Mouse (Mus musculus) spleen, postnatal 36 days (tissue): ENCODE results near the gene Slc9a7.

ENCODE experiments used
- DNase-seq, 2 experiments: peaks; one replicate each; pipeline ENCODE4 v3.0.0; 2022; ENCODE audit warnings: low spot score in 2 of 2, mixed read lengths in 1 of 2

The Slc9a7 gene

DNA sequence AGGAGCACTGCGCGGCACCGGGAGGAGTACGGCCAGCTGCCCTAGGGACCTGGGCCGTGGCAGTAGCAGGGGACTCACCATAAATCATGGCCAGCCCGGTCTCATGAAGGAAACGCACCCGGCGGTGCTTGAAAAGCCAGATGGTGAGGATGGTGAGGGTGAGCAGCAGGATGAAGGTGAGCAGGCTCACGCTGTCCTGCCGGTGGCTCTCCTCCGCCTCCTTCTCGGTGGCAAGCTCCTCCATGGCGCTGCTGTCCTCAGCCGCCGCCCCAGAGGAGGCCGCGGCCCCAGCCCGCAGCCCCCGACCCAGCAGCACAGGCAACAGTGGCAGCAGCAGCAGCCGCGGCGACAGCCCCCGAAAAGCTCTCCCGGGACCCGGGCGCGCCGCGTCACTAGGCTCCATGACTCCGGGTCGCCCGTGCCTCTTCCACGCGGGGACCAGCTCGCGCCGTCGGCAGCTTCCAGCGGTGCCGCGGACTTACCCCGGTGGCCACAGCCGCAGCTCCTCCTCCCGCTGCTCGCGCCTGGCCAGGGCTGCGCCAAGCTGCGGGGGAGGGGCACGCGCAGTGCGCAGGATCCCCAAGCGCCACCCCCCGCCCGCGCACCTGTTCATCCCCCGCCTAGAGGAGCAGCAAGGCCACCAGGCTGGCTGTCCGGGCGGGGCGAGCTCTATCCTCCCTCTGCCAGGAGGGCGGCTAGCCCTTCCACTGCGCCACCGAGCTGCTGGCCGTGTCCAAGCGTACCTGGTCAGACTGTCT lies at the start of gene Slc9a7:
Gene Slc9a7, minus strand, starts transcription at position 526 of the 758 bp plus-strand sequence.
- DNase-seq = peak; percentile 81 to 83

- peak; percentile 34 to 49 for DNase-seq
Measured at GRCm38 (mm10) chrX:20335722-20336121, 44.1 kb upstream of the Slc9a7 start.

DNA sequence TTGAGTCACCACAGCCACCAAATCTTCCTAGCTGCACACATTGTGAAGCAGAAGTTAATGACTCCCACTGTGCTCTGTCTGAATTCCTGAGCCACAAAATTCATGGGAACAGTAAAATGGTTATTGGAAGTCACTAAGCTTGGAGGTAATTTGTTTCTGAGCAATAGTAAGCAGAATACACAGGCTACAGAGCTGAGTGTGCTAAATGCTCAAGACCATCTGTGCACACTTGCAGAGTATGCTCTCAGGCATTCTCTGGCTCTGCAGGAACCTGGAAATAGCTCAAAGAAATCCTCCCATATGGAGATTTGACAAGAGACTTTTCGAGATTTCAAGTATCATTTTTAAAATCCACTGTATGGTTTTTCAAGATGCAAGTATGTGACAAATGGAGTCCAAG lies 41.1 kb upstream of the Slc9a7 start:
- no peak for DNase-seq

- no peak for DNase-seq
Measured at GRCm38 (mm10) chrX:20307215-20307614, 15.6 kb upstream of the Slc9a7 start.

DNA sequence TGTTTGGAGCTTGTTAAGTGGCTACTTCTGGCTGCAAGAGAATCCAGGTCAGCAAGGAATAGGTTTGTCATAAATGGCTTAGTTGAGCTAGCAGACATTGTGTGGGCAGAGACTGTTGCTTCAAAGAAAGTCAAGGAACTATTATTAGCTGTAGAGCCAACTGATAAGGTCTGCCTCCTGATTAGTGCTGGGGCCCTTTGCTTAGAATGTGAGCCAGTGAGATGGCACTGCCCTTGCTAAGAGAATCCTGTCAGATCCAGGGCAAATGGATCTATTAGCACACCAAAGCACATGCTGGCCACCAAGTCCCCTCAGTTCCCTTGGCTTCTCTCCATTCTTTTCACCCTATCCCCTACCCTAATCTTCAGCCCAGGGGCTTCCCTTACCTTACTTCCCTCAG lies 14.3 kb upstream of the Slc9a7 start:
- DNase-seq = no peak

- DNase-seq = no peak
Measured at GRCm38 (mm10) chrX:20303280-20303679, 11.7 kb upstream of the Slc9a7 start.

- DNase-seq = no peak
Measured at GRCm38 (mm10) chrX:20292040-20292417, 422 bp upstream of the Slc9a7 start.

- DNase-seq = peak; percentile 52 to 61
Measured at GRCm38 (mm10) chrX:20290715-20291114, 892 bp downstream of the Slc9a7 start.

DNA sequence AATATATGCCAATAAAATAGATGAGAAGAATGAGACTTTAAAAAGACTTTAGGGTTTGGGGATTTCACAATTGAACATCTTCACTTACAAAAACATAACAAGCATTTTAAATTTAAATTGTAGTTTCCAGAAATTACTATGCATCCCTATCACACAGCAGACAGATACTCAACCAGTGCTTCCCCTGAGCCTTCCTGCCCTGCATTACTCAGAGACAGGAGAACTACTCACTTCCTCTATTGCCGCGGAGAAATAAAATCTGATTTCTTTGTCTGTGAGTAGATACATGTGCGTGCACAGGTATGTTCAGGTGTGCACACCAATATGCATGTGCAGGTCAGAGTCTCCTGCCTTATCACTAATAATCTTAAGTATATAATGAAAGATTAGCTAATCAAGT lies 2.9 kb downstream of the Slc9a7 start:
- no peak for DNase-seq

GRCm38 (mm10) chrX:20286254-20286653 lies 5.4 kb downstream of the Slc9a7 start:
- DNase-seq = no peak

DNA sequence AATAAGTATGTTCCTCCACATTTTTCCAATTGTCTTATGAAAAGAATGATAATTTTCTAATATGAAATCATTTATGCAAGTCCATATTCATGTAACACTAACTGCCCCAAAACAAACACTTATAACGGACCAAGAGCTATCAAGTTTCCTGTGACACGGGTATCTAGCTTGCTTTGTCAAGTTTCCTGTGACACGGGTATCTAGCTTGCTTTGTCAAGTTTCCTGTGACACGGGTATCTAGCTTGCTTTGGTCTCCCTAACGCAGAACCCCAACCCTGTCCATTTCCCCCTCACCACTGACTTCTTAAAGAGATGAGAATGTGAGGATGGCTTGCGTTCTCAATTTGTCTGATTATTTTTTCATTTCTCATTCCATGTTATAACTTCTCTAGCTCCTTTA lies 12.2 kb downstream of the Slc9a7 start:
- DNase-seq = peak; percentile 6 to 13

DNA sequence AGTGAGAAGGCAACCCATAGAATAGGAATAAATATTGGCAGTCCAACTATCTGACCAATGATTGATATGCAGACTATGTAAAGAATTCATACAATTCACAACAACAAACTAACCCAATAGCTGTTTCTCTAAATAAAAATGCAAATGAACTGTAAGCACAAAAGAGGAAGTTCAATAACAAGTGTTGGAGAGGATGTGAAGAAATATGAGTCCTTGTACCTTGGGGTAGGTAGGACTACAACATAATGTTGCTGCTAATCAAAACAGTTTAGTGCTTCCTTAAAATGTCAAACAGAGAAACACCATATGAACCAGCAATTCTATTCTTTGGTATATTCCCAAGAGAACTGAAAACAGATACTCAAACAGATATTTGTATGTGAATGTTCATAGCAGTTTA lies 17.8 kb downstream of the Slc9a7 start:
- no peak for DNase-seq

GRCm38 (mm10) chrX:20271980-20272379 lies 19.6 kb downstream of the Slc9a7 start:
- DNase-seq = peak; percentile 12 to 18

GRCm38 (mm10) chrX:20269980-20270379 lies 21.6 kb downstream of the Slc9a7 start:
- DNase-seq = no peak

DNA sequence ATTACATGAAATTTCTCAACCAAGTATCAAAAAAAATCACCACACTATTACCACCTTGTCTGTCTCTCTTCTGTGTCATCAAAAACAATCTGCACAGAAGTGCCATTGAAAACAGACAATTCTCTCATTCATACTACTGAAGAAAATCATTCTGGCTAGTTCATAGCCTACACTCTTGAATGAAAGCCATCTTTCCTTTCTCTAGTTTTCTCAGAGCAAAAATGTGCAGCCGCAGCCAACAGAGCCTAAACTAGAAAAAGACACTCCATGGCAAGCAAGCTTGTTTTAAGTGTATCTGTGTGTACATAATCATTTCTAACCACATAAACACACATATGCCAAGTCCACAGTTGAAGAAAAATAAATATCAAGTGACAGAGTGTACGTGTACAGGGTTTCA lies 27.2 kb downstream of the Slc9a7 start:
- no peak for DNase-seq

- no peak for DNase-seq
Measured at GRCm38 (mm10) chrX:20228102-20228501, 63.5 kb downstream of the Slc9a7 start.

GRCm38 (mm10) chrX:20221486-20221885 lies 70.1 kb downstream of the Slc9a7 start:
- no peak for DNase-seq

GRCm38 (mm10) chrX:20185616-20186015 lies 106.0 kb downstream of the Slc9a7 start:
- DNase-seq = peak in 1 of 2 experiments; percentile 4

GRCm38 (mm10) chrX:20176792-20177191 lies 114.8 kb downstream of the Slc9a7 start:
- DNase-seq = peak; percentile 9 to 27

DNA sequence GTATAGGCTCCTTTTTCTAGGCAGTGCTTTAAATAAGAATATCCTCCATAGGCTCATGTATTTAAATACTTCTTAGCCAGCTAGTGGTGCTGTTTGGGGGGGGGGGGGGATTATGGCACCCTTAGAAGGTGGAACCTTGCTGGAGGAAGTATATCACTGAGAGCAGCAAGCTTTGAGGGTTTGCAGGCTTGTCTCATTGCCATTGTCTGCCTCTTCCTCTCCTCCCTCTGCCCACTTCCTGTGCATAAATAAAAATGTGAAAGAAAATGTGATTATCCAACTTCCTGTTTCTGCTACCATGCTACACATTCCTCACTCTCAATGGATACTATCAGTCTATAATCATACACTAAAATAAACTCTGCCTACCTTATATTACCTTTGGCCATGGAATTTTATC lies 123.2 kb downstream of the Slc9a7 start:
- DNase-seq = no peak

GRCm38 (mm10) chrX:20164984-20165383 lies 126.6 kb downstream of the Slc9a7 start:
- no peak for DNase-seq

- peak in 1 of 2 experiments; percentile 4 for DNase-seq
Measured at GRCm38 (mm10) chrX:20162322-20162711, 129.3 kb downstream of the Slc9a7 start.

GRCm38 (mm10) chrX:20161687-20162321 lies 129.8 kb downstream of the Slc9a7 start:
- DNase-seq = no peak
